ENCODE assay signal across 9 mouse cellular contexts in genomic region chr15:85851656-85852392, GRCm38 (mm10).
DNase-seq lines count a peak whose midpoint lies in the region.
"Had no signal": no experiment of that assay in that cellular context is flagged by ENCODE, and none has a peak within 500 bp of the region (broad histone marks: within the 10 kb centered on the region; RNA-seq: fewer than 3 reads in every experiment).

No protein-coding gene starts in this region.

- DNase-seq in cerebellum, postnatal 10 days = peak; percentile 55 to 67
- DNase-seq in cerebellum, adult 9-11 months = no peak
- peak; percentile 46 to 75 for DNase-seq in kidney, adult 8-10 months
- no peak for DNase-seq in kidney, postnatal 10 days
- DNase-seq in 3T3-L1 (ENCODE audit: low read depth, low spot score) (peak; percentile 15), R1 (ENCODE audit: low read depth, low spot score) (peak; percentile 57)
- DNase-seq in embryo, embryonic 9.5 days (ENCODE audit: extremely low spot score) = no peak
- no peak for DNase-seq in B cell, adult 2 months
- DNase-seq: heart, postnatal 14 days had no signal

Comparison
In these comparisons a context has a peak if more than half of its experiments do, and no peak if none do; other contexts are left out.
1. DNase-seq: peak in cerebellum, postnatal 10 days (2 of 2), kidney, adult 8-10 months (2 of 2), 3T3-L1 (single experiment) and R1 (single experiment); none in cerebellum, adult 9-11 months (single experiment), kidney, postnatal 10 days (single experiment), embryo, embryonic 9.5 days (single experiment) and B cell, adult 2 months (0 of 2).